Mouse (Mus musculus) 3T3-L1 (cell line): ENCODE data around the gene Klf15.

ENCODE experiments used
- DNase-seq: peaks from one replicate; pipeline ENCODE4 v3.0.0-alpha.2; 2015; ENCODE audit warnings: low read depth, low spot score

Klf15 gene

GRCm38 (mm10) chr6:90463890-90464421 is 1.6 kb downstream of the Klf15 start:
- no peak for DNase-seq

DNA sequence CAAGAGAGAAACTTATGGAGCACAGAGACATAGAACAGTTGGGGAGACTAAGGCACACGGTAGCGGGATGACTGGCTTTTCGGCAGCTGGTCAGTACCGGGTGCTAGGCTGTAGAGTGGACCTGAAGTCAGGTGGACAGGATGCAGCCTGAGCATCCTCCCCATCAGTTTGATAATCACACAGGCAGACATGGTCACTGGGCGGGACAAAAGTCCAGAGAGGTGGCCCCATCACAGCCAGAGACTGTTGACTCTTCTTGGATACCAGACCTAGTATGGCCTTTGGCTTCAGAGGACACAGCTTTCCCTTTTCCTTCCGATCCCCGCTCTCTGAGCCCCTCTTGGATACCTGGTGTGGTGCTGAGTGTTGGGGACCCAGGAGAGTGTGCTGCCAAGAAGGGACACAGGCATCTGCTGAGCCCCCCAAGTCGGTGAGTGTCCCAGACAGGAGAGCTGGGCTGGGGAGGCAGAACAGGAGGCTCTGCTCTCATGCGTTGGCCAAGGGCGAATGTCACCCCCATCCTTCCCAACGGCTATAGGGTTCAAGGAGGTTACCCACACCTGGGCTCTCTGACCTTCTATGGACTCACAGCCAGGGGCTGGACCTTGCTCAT is 2.8 kb downstream of the Klf15 start:
- DNase-seq = no peak

- peak; percentile 20 for DNase-seq
Measured at GRCm38 (mm10) chr6:90466079-90466478, 3.7 kb downstream of the Klf15 start.

- DNase-seq = no peak
Measured at GRCm38 (mm10) chr6:90466847-90467410, 4.6 kb downstream of the Klf15 start.

DNA sequence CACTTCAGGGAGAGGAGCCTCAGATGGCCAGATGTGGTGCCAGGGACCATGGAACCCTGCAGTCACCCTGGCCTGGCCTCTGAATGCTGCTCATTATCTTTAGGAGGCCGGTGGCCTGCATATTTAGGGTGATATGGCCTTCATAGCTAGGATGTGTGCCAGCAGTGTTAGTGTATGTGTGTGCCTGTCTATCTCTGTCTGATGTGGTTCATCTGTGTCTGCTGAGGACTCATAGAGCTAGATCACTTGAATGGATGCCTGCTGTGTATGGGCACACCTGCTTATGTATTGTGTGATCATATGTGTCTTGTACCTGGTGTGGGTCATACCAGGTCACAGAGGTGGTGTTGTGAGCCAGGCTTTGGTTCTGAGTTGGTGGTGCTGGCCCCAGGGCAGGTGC is 5.8 kb downstream of the Klf15 start:
- DNase-seq = no peak

DNA sequence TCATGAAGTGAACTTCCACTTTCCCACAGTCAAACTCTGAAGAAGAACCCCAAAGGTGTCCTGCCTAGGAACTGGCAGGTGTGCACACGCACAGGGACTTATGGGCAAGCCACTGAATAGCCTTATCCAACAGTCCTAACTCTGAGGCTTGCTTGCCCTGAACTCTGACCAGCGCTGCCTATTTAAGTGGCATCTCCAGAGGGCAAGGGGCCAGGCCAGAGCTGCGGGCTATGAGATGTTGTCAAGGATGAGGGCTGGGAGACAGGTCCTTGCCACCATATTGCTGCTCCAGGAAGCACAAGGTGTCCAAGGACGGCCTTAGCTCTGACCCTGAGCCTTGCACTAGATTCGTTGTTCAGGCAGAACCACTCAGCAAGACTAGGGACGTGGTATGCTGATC is 6.7 kb downstream of the Klf15 start:
- DNase-seq = no peak

GRCm38 (mm10) chr6:90470255-90470654 is 7.9 kb downstream of the Klf15 start:
- DNase-seq = no peak

GRCm38 (mm10) chr6:90470947-90471541 is 8.7 kb downstream of the Klf15 start:
- DNase-seq = peak; percentile 7

DNA sequence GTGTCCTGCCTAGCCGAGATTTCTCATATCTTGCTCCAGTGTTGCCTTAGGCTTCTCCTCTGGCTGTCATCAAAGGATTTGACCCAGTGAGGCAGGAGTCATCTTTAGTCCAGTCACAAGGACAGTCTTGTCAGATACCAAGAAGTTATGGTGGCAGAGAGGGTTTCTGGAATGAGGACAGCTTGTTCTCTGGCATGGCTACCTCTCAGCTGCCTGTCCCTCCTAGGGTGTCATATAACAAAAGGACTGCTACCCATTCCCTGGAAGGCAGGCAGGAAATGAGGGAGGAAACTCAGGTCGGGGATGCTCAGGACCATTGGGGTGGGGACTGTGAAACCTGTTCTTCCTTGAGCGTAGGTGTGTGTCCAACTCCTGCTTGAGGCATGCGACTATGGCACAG is 9.7 kb downstream of the Klf15 start:
- DNase-seq = no peak

DNA sequence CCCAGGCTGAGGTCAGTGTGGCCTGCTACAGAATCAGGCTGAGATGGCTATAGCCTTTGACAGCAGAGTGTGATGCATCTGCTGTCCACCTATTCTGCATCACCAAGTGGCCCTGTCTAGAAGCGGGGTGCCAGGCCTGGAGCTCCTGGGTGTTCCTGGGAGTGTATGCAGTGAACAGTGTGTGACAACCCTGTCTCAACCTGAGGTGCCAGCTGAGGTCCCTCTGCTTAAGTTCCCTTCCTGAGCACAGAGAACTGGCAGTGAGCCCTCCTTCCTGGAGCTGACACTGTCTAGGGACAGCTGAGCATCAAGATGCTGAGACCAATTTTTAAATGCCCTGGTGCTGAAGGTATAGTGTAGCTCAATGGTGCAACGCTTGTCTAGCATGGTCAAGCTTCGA is 10.3 kb downstream of the Klf15 start:
- no peak for DNase-seq

DNA sequence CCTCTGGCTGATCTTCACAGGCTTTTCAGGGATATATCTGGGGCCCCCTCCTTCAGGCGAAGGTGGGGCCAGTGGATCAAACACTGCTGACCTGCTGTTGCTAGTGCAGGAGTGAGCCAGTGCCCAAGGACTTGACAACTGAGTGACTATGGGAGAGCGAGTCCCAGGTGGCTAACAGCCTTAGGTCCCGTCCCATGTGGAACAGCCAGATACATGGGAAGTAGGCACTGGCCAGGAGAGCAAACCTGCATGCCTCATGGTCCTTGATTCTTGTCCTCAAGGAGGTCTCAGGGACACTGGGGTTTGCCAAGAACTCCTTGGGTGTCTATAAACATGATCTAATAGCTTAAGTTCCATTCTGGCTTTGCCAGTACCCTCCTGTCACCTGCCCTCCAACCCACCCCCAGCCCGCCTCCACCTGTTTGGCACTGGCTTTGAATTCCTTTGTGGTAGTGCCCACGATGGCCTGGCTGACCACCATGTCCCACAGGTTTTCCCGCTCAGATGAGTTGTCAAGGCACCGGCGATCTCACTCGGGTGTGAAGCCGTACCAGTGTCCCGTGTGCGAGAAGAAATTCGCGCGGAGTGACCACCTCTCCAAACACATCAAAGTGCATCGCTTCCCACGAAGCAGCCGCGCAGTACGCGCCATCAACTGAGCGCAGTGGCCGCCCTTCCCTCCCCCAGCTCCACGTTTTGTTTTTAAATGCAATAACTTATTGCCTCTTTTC is 11.4 kb downstream of the Klf15 start:
- no peak for DNase-seq

GRCm38 (mm10) chr6:90474361-90474750 is 12.0 kb downstream of the Klf15 start:
- no peak for DNase-seq

- DNase-seq = no peak
Measured at GRCm38 (mm10) chr6:90475176-90475853, 12.9 kb downstream of the Klf15 start.

GRCm38 (mm10) chr6:90475854-90476212 is 13.5 kb downstream of the Klf15 start:
- no peak for DNase-seq

- no peak for DNase-seq
Measured at GRCm38 (mm10) chr6:90476941-90477518, 14.7 kb downstream of the Klf15 start.

GRCm38 (mm10) chr6:90484249-90484648 is 21.9 kb downstream of the Klf15 start:
- no peak for DNase-seq

DNA sequence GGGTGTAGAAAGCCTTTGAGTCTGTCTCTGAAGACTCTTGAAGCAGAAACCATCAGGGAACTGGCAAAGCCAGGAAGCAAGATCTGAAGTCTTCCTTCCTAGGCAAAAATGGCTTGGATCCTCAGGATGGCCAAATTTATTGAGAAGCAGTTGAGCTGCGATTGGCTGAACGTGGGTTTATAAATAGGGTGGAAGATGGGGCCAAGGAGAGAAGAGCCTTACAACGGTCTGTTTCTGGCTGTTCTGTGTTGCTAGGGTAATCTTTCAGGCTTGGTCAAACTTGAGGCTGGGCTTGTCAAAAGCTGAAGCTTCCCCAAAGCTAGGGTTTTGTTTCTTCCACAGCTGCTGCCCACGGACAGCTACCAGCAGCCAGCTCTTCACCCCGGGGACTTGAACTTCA is 22.5 kb downstream of the Klf15 start:
- DNase-seq = no peak

DNA sequence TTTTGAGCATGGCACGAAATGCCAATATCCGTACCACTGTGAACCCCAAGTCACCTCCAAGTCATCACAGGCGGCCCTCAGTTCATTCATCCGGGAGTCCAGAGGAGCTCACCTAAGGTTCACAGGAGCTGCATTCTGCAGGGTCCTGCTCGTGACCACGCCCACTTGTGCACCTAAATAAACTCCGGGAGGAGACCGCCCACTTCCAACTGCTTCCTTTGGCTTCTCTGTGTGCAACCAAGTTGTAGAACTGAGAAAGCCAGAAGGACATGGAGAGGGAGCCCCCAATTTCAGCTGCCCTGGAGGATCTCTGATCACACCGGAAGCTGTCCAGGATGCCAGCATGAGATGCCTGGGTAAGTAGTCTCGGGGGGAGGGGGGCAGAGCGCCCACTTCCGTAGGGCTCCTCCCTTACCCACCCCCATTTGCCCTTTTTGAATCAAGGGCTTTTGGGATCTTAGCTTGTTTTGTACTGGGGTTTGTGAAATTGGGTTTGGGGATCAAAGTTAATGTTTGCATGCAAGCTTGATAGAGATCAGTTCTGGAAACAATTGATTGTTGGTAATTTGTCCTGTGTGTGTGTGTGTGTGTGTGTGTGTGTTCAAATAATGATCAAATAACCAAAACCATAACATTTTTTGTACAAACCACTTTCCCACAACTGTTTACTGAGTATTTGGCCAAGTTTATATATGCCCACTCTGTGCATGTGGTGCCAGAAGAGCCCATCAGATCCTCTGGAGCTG is 24.0 kb downstream of the Klf15 start, which contains the start of gene Aldh1l1:
Gene Aldh1l1 (plus strand): TSS at position 252 of the 746 bp plus-strand sequence.
- DNase-seq = no peak

GRCm38 (mm10) chr6:90487531-90487930 is 25.2 kb downstream of the Klf15 start:
- no peak for DNase-seq

- no peak for DNase-seq
Measured at GRCm38 (mm10) chr6:90489532-90489931, 27.2 kb downstream of the Klf15 start.

GRCm38 (mm10) chr6:90490976-90491375 is 28.6 kb downstream of the Klf15 start:
- DNase-seq = no peak
